Mouse (Mus musculus): ENCODE results near the gene Ap5s1. TPM values are rescaled to one million over a fixed set of nuclear protein-coding genes. Genes with fewer than 3 reads are reported as not detected.

Gene Ap5s1
- 12.1 and 14.5 TPM in 2 replicates for polyA plus RNA-seq (2011; ENCODE audit: insufficient read depth, insufficient read length, low replicate concordance, missing spikeins)

GRCm38 (mm10) chr2:131206778-131207177 is at the start of gene Ap5s1:
Gene Ap5s1 (plus strand): TSS chr2:131207078.
- no peak within 1 kb of the TSS for H3K4me3 ChIP-seq (replicated peaks; ENCODE audit: control insufficient read depth, low read depth, low read length)
- H3K27ac ChIP-seq (ENCODE audit: control insufficient read depth, insufficient read depth, low read depth, low read length, poor library complexity) = peak within 1 kb of the TSS; percentile 12; the same call in 1 of the 2 replicates
- TF ChIP-seq POLR2A (IDR thresholded peaks at IDR 0.05; ENCODE audit: borderline replicate concordance, control insufficient read depth, low read depth, low read length) = no peak
- no peak for TF ChIP-seq CTCF (IDR thresholded peaks at IDR 0.05; ENCODE audit: control insufficient read depth, insufficient read depth, low read length)
- WGBS = 62% methylated on average over 4 of the region's 4 CpGs
- peaks cover 9% of the 10 kb centered on the region for H3K4me1 ChIP-seq (ENCODE audit: control insufficient read depth, insufficient read depth, low read length)

- Histone ChIP-seq H3K27ac (ENCODE audit: control insufficient read depth, insufficient read depth, low read depth, low read length, poor library complexity) (peak overlapping the region; percentile 78), H3K4me3 (replicated peaks; ENCODE audit: control insufficient read depth, low read depth, low read length) (peak overlapping the region; percentile 77), H3K4me1 (ENCODE audit: control insufficient read depth, insufficient read depth, low read length) (peaks cover 4% of the 10 kb centered on the region; the same call in 1 of the 2 replicates)
- TF ChIP-seq POLR2A (IDR thresholded peaks at IDR 0.05; ENCODE audit: borderline replicate concordance, control insufficient read depth, low read depth, low read length) (peak; percentile 62; the same call in 1 of the 2 replicates), CTCF (IDR thresholded peaks at IDR 0.05; ENCODE audit: control insufficient read depth, insufficient read depth, low read length) (no peak)
- WGBS = 0% methylated on average over 18 of the region's 18 CpGs
These were observed 47.4 kb upstream of the Ap5s1 start for GRCm38 (mm10) chr2:131159491-131159910.

- TF ChIP-seq CTCF (IDR thresholded peaks at IDR 0.05; ENCODE audit: control insufficient read depth, insufficient read depth, low read length) = no peak
- TF ChIP-seq POLR2A (IDR thresholded peaks at IDR 0.05; ENCODE audit: borderline replicate concordance, control insufficient read depth, low read depth, low read length) = peak; percentile 88
- Histone ChIP-seq H3K27ac (ENCODE audit: control insufficient read depth, insufficient read depth, low read depth, low read length, poor library complexity) (peak within 1 kb of the TSS; percentile 78), H3K4me1 (ENCODE audit: control insufficient read depth, insufficient read depth, low read length) (peaks cover 4% of the 10 kb centered on the region; the same call in 1 of the 2 replicates), H3K4me3 (replicated peaks; ENCODE audit: control insufficient read depth, low read depth, low read length) (peak within 1 kb of the TSS; percentile 77)
- WGBS = under 1% methylated on average over 54 of the region's 54 CpGs
These were observed 46.8 kb upstream of the Ap5s1 start, which contains the start of gene 1700037H04Rik for GRCm38 (mm10) chr2:131159938-131160581. Gene 1700037H04Rik (minus strand): TSS chr2:131160081.

- TF ChIP-seq POLR2A (IDR thresholded peaks at IDR 0.05; ENCODE audit: borderline replicate concordance, control insufficient read depth, low read depth, low read length) = no peak
- TF ChIP-seq CTCF (IDR thresholded peaks at IDR 0.05; ENCODE audit: control insufficient read depth, insufficient read depth, low read length) = no peak
- H3K27ac ChIP-seq (ENCODE audit: control insufficient read depth, insufficient read depth, low read depth, low read length, poor library complexity) = peak overlapping the region; percentile 46; the same call in 1 of the 2 replicates
- H3K4me3 ChIP-seq (replicated peaks; ENCODE audit: control insufficient read depth, low read depth, low read length) = peak overlapping the region; percentile 73
- H3K4me1 ChIP-seq (ENCODE audit: control insufficient read depth, insufficient read depth, low read length) = peaks cover 4% of the 10 kb centered on the region; the same call in 1 of the 2 replicates
- WGBS = 1% methylated on average over 17 of the region's 17 CpGs
These were observed 46.2 kb upstream of the Ap5s1 start for GRCm38 (mm10) chr2:131160671-131161111.

GRCm38 (mm10) chr2:131163924-131164323 is 43.0 kb upstream of the Ap5s1 start:
- H3K4me1 ChIP-seq (ENCODE audit: control insufficient read depth, insufficient read depth, low read length) = no peaks in the 10 kb centered on the region; the same call in 1 of the 2 replicates
- no peak overlapping the region for H3K4me3 ChIP-seq (replicated peaks; ENCODE audit: control insufficient read depth, low read depth, low read length)
- TF ChIP-seq CTCF (IDR thresholded peaks at IDR 0.05; ENCODE audit: control insufficient read depth, insufficient read depth, low read length) = no peak
- TF ChIP-seq POLR2A (IDR thresholded peaks at IDR 0.05; ENCODE audit: borderline replicate concordance, control insufficient read depth, low read depth, low read length) = no peak
- H3K27ac ChIP-seq (ENCODE audit: control insufficient read depth, insufficient read depth, low read depth, low read length, poor library complexity) = no peak overlapping the region
- WGBS = 93% methylated on average over 7 of the region's 7 CpGs

GRCm38 (mm10) chr2:131166172-131166571 is 40.7 kb upstream of the Ap5s1 start:
- TF ChIP-seq POLR2A (IDR thresholded peaks at IDR 0.05; ENCODE audit: borderline replicate concordance, control insufficient read depth, low read depth, low read length) = no peak
- Histone ChIP-seq H3K4me3 (replicated peaks; ENCODE audit: control insufficient read depth, low read depth, low read length) (no peak overlapping the region), H3K4me1 (ENCODE audit: control insufficient read depth, insufficient read depth, low read length) (no peaks in the 10 kb centered on the region; the same call in 1 of the 2 replicates), H3K27ac (ENCODE audit: control insufficient read depth, insufficient read depth, low read depth, low read length, poor library complexity) (no peak overlapping the region)
- WGBS = 90% methylated on average over 2 of the region's 2 CpGs

GRCm38 (mm10) chr2:131167984-131168383 is 38.9 kb upstream of the Ap5s1 start:
- H3K4me3 ChIP-seq (replicated peaks; ENCODE audit: control insufficient read depth, low read depth, low read length) = no peak overlapping the region
- WGBS = 76% methylated on average over 6 of the region's 6 CpGs
- no peaks in the 10 kb centered on the region; the same call in 1 of the 2 replicates for H3K4me1 ChIP-seq (ENCODE audit: control insufficient read depth, insufficient read depth, low read length)
- TF ChIP-seq POLR2A (IDR thresholded peaks at IDR 0.05; ENCODE audit: borderline replicate concordance, control insufficient read depth, low read depth, low read length) (no peak), CTCF (IDR thresholded peaks at IDR 0.05; ENCODE audit: control insufficient read depth, insufficient read depth, low read length) (no peak)
- H3K27ac ChIP-seq (ENCODE audit: control insufficient read depth, insufficient read depth, low read depth, low read length, poor library complexity) = no peak overlapping the region

GRCm38 (mm10) chr2:131168914-131169313 is 38.0 kb upstream of the Ap5s1 start:
- TF ChIP-seq CTCF (IDR thresholded peaks at IDR 0.05; ENCODE audit: control insufficient read depth, insufficient read depth, low read length) (no peak), POLR2A (IDR thresholded peaks at IDR 0.05; ENCODE audit: borderline replicate concordance, control insufficient read depth, low read depth, low read length) (no peak)
- Histone ChIP-seq H3K4me1 (ENCODE audit: control insufficient read depth, insufficient read depth, low read length) (no peaks in the 10 kb centered on the region; the same call in 1 of the 2 replicates), H3K4me3 (replicated peaks; ENCODE audit: control insufficient read depth, low read depth, low read length) (no peak overlapping the region), H3K27ac (ENCODE audit: control insufficient read depth, insufficient read depth, low read depth, low read length, poor library complexity) (no peak overlapping the region)
- WGBS = 92% methylated on average over 1 of the region's 1 CpGs

Data from bone marrow, adult 2 months (tissue).